Mouse (Mus musculus) 416B (cell line): Measurements from ENCODE around the gene Hoxc6.

Source experiments
- DNase-seq: peaks from one replicate; pipeline ENCODE4 v3.0.0; 2011; ENCODE audit warnings: low read depth

Gene Hoxc6

GRCm38 (mm10) chr15:102969296-102969695, 28.8 kb upstream of the Hoxc6 start:
- no peak for DNase-seq

DNA sequence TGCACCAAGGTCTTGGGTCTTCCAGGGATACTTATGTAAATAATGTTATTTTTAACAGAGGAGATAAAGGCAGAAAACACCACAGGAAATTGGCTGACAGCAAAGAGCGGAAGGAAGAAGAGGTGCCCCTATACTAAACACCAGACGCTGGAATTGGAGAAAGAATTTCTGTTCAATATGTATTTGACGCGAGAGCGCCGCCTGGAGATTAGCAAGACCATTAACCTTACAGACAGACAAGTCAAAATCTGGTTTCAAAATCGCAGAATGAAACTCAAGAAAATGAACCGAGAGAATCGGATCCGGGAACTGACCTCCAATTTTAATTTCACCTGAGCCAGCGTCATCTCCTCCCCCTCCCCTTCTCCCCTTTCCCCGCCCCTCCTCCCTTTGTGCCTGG, 27.3 kb upstream of the Hoxc6 start:
- peak; percentile 59 for DNase-seq

- DNase-seq: no peak
These were observed 25.8 kb upstream of the Hoxc6 start for GRCm38 (mm10) chr15:102972254-102972653.

GRCm38 (mm10) chr15:102972753-102973152, 25.3 kb upstream of the Hoxc6 start:
- no peak for DNase-seq

GRCm38 (mm10) chr15:102975034-102975433, 23.0 kb upstream of the Hoxc6 start:
- no peak for DNase-seq

- DNase-seq: peak; percentile 71
These were observed 22.4 kb upstream of the Hoxc6 start for GRCm38 (mm10) chr15:102975688-102976111.

DNA sequence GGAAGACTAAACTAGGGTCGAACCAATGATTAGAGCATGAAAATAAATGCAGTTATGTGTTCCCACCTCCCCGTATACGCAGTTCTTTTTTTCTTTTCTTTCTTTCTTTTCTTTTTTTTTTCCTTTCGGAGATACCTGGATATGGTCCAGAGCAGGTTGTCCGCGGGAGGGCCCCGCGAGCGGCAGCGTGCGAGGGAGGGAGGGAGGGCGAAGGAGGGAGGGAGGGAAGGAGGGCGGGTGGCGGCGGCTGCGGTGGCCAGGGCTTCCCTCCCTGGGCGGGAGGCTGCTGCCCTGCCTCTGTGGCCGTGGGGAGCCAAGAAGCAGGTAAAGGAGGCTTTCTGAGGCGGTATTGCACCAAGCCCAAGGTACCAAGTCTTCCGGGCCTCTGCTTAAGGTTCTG, 21.9 kb upstream of the Hoxc6 start, which contains the start of gene Hoxc9:
Gene Hoxc9 (plus strand): TSS at position 269 of the 400 bp plus-strand sequence.
- peak; percentile 17 for DNase-seq

- DNase-seq: no peak
These were observed 21.2 kb upstream of the Hoxc6 start for GRCm38 (mm10) chr15:102976631-102977422.

GRCm38 (mm10) chr15:102977423-102977974, 20.6 kb upstream of the Hoxc6 start:
- no peak for DNase-seq

DNA sequence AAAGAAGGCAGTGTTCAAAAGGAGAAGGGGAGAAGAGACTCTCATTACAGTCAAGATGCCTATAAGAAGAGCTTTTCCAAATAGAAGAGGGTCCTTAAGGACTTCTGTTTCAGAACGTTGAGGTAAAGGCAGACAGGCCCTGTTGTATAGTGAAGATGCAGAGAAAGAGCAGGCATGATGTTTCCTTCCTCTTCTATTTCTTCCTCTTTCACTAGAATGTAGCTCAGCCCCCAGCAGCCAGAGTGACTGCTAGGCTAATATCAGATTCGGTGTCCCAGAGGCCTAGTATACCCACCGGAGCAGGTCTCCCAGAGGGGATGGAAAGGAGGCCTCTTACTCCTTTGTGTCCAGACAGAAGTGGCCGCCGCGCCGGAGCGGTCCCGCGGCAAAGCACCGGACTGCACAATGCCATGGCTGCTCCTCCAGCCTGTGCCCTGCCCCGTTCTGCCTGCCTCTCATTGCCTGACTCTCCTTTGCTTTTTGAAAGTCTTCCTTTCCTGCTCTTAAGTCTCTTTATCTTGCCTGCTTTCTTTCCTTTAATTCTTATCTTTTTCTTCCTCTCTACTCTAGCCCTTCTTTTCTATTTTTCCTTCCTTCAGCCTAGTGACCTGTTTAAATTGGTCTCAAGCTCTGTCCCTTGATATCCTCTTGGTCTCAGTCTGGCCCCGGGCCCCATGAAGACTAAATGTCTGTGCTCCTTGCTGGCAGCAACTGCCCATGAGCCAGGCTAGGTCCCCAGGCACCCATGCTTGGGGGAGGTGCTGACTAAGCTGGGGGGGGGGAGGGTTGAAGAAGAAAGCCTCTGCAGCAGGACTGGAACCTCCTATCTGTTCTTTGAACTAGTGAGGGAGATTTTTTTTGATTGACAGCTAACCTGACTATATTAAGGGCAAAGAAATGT, 19.2 kb upstream of the Hoxc6 start:
- DNase-seq: no peak

GRCm38 (mm10) chr15:102979936-102980335, 18.1 kb upstream of the Hoxc6 start:
- no peak for DNase-seq

GRCm38 (mm10) chr15:102980352-102980751, 17.7 kb upstream of the Hoxc6 start:
- DNase-seq: no peak

DNA sequence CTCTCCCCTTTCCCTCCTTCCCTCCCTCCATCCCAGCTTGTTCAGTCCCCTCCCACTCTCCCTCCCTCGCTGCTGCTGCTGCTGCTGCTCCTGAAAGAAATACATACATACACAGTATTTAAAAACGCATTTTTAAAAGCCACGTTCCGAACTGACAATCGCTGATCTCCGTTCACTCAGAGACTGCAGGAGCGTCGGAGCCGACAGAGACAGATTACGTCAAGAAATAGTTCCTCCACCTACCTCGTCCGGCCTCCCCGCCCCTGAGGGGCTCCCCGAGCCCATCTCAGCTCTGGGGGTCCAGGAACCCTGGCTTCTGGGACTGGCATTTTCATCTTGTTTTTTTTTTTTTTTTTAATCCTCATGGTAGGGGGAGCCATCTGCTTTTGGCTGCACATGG, 17.1 kb upstream of the Hoxc6 start:
- DNase-seq: no peak

GRCm38 (mm10) chr15:102981379-102982288, 16.4 kb upstream of the Hoxc6 start:
- DNase-seq: no peak

GRCm38 (mm10) chr15:102983716-102984115, 14.3 kb upstream of the Hoxc6 start:
- no peak for DNase-seq

DNA sequence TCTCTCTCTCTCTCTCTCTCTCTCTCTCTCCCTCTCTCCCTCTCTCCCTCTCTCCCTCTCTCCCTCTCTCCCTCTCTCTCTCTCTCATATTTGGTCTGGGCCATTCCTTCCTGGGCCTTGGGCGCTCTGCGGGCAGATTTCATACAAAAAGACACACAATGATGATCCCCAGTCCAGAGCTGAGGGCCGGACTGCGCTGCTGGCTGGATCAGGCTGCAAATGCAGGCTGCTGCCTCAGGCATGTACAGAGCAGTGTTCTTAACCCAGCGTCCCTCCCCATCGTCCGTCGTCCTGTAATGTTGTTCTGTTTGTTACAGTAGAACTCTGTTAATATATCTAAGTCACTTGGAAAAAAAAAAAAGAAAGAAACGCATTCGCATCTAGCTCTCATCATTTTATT, 13.5 kb upstream of the Hoxc6 start:
- DNase-seq: no peak

DNA sequence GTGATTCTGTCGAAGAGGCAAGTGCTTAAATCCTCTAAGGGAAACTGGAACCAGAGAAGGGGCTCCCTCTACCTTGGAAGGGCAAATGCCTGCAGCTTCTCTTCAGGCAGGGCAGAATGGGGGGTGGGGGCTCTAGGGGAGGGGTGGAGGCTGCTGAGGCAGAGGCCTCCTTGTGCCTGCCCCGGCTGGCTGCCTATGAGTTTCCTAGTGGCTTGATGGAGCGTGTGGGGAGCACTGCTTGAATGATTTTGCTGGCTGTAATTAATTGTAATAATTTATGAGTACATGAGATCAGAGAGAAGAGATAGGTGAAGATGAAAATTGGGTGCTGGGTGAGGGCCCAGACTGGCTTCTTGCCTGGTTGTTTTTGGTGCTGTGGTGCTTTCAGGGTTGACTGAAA, 13.1 kb upstream of the Hoxc6 start:
- DNase-seq: no peak

DNA sequence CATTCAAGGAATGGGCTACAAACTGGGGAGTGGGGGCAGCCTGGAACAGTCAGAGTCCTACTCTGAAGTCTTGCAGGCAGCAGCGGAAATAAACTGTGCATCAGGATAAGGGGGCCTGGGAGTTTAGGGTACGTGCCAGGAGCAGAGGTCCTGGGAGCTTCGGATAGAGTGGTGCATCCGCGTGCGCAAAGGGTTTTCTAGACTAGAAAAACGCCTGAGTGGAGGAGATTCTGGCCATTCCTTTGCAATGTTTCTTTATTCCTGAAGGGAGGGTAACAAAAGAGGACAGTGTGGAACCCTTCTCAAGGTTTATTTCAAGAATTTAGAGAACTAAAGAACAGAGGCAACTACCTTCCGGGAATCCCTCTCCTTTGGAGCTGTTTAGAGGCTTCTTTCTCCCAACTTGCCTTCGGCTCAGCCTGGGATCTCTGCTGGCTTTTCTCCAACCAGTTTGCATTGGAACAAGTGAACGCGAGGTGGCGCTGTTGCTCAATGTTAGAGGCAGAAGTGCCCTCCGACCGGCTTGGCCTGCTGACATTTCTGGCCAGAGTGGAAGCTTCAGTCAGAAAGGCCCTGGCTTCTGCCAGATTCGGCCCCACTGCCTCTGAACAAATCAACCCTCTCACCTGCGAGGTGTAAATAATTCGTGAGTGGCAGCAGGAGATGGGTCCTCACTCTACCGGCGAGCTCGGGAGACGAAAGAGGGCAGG, 10.8 kb upstream of the Hoxc6 start:
- peak; percentile 82 for DNase-seq

GRCm38 (mm10) chr15:102988078-102988477, 10.0 kb upstream of the Hoxc6 start:
- DNase-seq: no peak

DNA sequence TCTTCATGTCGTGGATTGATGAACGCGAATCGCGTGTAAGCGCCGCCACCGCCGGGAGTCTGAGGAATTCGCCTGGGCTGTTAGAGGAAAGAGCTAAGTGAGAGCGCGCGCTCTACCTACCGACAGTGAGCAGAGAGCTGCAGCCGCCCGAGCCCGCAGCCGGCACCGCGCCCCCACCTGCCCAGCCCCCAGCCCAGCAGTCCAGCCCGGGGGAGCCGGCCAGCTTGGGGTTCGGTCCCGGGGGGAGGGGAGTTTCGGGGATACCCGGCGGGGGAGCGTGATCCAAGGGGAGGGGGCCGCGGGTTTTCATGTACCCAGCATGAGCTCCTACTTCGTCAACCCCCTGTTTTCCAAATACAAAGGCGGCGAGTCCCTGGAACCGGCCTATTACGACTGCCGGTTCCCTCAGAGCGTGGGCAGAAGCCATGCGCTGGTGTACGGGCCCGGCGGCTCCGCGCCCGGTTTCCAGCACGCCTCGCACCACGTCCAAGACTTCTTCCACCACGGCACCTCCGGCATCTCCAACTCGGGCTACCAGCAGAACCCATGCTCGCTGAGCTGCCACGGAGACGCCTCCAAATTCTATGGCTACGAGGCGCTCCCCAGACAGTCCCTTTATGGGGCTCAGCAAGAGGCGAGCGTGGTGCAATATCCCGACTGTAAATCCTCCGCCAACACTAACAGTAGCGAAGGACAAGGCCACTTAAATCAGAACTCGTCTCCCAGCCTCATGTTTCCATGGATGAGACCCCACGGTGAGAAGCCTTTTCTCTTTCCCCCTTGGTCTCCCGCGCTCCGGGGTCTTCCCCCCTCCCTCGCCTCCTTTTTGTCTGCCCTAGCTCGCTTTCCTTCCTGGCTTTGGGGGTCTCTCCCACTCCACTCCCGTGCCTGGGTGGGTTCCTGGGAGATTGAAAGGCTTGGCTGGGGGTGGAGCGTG, 7.3 kb upstream of the Hoxc6 start, which contains the start of gene Hoxc8:
Gene Hoxc8 (plus strand): TSS at position 147 of the 937 bp plus-strand sequence.
- DNase-seq: no peak
